Mouse (Mus musculus) cerebellum, adult 2 months (tissue): Measurements from ENCODE around the gene Akr1b10.

Experiments used
- CTCF ChIP-seq: fragments of 200-500 bp; IDR thresholded peaks from 2 replicates; pipeline ENCODE4 v1.5.1; 2011; ENCODE audit warnings: low read depth, mild to moderate bottlenecking, control low read depth, low read length, moderate library complexity, borderline replicate concordance; ENCODE audit not compliant: insufficient read depth
- POLR2A ChIP-seq: fragments of 200-500 bp; IDR thresholded peaks from 2 replicates; pipeline ENCODE4 v1.6.1; 2011; ENCODE audit warnings: low read length, control low read depth, borderline replicate concordance; ENCODE audit not compliant: insufficient read depth

DNA sequence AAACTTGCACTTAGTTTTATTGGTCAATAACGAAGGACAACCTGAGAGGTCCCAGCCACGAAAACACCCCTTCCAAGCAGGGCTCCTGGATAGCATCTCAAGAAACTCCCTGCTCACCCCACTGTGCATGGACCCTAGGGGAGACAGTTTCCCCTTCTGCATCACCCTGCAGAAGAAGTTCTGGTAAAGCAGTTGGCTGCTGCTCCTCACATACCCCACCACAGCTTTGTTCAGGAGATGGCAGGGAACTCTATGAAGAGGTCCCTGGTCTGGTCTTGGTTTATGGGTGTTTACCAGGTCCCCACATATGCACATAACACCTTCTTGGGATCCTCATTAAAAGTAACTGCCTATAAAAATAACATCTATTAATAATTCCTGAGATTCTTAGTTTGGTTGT is 41.5 kb upstream of the Akr1b10 start:
- TF ChIP-seq CTCF (no peak), POLR2A (no peak)
